Mouse (Mus musculus): ENCODE measurements around the gene Zfp235. TPM values are rescaled to one million over a fixed set of nuclear protein-coding genes. Genes with fewer than 3 reads are reported as not detected.
A peak's percentile ranks its signal among the peaks of the same experiment; 100 is the strongest.

Zfp235 gene
- total RNA-seq (2012; rRNA removed) (4.2 and 6.2 TPM in 2 replicates), polyA plus RNA-seq (2012; ENCODE audit: insufficient read depth in 1 of 2, insufficient read length in 2 of 2, low read depth in 1 of 2, low replicate concordance in 2 of 2, missing spikeins in 1 of 2) (1 to 10 TPM in 1 of 2 experiments, not detected in 1; 4.5 TPM)

DNA sequence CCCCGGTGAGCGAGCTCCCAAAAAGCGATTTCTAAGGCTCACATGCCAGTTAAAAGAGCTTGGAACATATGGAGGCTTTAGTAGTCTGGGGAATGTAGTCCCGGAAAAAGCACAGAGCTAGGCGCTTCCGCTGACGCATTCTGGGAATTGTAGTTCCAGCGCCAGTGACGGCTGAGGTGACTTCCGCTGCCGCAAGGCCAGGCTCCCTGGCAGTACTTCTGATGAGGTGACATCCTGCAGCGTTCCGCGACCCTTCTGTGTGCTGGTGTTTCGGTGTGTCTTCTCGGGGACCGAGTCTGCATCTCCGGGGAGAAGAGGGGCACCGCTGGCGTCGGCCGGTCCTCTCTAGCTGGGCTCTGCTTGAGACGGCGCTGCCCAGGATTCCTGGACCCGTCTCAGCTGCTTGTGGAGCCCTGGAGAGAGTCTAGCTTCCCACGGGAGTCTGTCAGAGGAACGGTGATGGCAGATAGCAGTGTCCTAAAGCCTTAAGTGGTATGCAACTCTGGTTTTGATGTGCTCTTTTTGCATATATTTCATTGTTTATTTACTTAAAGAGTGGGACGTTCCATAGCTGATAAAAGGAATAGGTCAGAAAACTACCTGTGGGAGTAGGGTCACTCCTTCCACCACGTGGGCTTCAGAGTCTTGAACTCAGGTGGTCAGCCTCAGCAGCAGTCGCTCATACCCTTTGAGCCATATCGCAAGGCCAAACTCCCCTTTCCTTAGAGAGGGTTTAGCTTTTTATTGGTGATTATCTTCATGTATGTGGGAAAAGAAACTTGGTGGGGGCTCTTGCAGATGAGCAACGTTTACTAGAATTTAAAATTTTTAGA lies at the start of gene Zfp235:
Gene Zfp235 (plus strand): TSS at position 174 of the 833 bp plus-strand sequence.
- DNase-seq (ENCODE audit: low read depth, low spot score) = peak; percentile 92
- Histone ChIP-seq H3K9me3 (replicated peaks; ENCODE audit: insufficient read depth, low read length) (no peaks in the 10 kb centered on the region), H3K4me3 (ENCODE audit: control insufficient read depth in 1 of 2, insufficient read depth in 1 of 2, low read depth in 2 of 2, low read length in 2 of 2) (peak within 1 kb of the TSS; percentile 88 to 92), H3K27ac (ENCODE audit: control insufficient read depth, low read depth, low read length) (no peak within 1 kb of the TSS), H3K36me3 (ENCODE audit: control insufficient read depth in 1 of 2, insufficient read depth in 2 of 2, low read length in 2 of 2) (peaks cover 0 to 7% of the 10 kb centered on the region in 2 experiments; a peak in 2 of 4 replicates), H3K4me1 (ENCODE audit: control insufficient read depth in 1 of 2, insufficient read depth in 2 of 2, low read length in 2 of 2) (peaks cover 0 to 8% of the 10 kb centered on the region in 2 experiments; a peak in 3 of 4 replicates), H3K79me2 (ENCODE audit: control insufficient read depth, insufficient read depth, low read length, poor library complexity) (no peaks in the 10 kb centered on the region; the same call in 1 of the 2 replicates), H3K27me3 (ENCODE audit: control insufficient read depth in 1 of 2, insufficient read depth in 2 of 2, low read length in 2 of 2) (no peaks in the 10 kb centered on the region), H3K9ac (ENCODE audit: control insufficient read depth, low read depth, low read length, poor library complexity, severe bottlenecking) (peak within 1 kb of the TSS; percentile 73)
- TF ChIP-seq ZKSCAN1 (IDR thresholded peaks at IDR 0.05; ENCODE audit: low read depth, low read length) (no peak), SIN3A (IDR thresholded peaks at IDR 0.05; ENCODE audit: low read length) (peak; percentile 95), NELFE (IDR thresholded peaks at IDR 0.05; ENCODE audit: low read depth, low read length) (peak; percentile 78), TCF12 (IDR thresholded peaks at IDR 0.05; ENCODE audit: low read depth, low read length) (peak; percentile 33; the same call in 1 of the 2 replicates), USF2 (IDR thresholded peaks at IDR 0.05; ENCODE audit: borderline replicate concordance in 1 of 2, insufficient read depth in 1 of 2, low read depth in 1 of 2, low read length in 2 of 2) (no peak), MAFK (IDR thresholded peaks at IDR 0.05; ENCODE audit: borderline replicate concordance, low read depth, low read length) (no peak), ELF1 (IDR thresholded peaks at IDR 0.05; ENCODE audit: low read depth, low read length) (peak; percentile 95), CHD2 (IDR thresholded peaks at IDR 0.05; ENCODE audit: low read length) (no peak), ZMIZ1 (IDR thresholded peaks at IDR 0.05; ENCODE audit: low read depth, low read length) (peak; percentile 45; the same call in 1 of the 2 replicates), CHD1 (IDR thresholded peaks at IDR 0.05; ENCODE audit: low read depth, low read length) (no peak), EP300 (IDR thresholded peaks at IDR 0.05; ENCODE audit: low read depth in 1 of 2, low read length in 2 of 2) (no peak), JUND (IDR thresholded peaks at IDR 0.05; ENCODE audit: low read depth, low read length) (no peak), MYB (IDR thresholded peaks at IDR 0.05; ENCODE audit: low read depth, low read length) (no peak), MYC (IDR thresholded peaks at IDR 0.05; ENCODE audit: low read depth, low read length) (peak; percentile 54), POLR2A (IDR thresholded peaks at IDR 0.05; ENCODE audit: control insufficient read depth in 1 of 2, insufficient read depth in 1 of 2, low read depth in 1 of 2, low read length in 2 of 2, poor library complexity in 1 of 2) (peak; percentile 51 to 80; a peak in 3 of 4 replicates), SMC3 (IDR thresholded peaks at IDR 0.05; ENCODE audit: low read depth, low read length) (no peak), ZNF384 (IDR thresholded peaks at IDR 0.05; ENCODE audit: low read depth, low read length) (no peak), E2F4 (IDR thresholded peaks at IDR 0.05; ENCODE audit: borderline replicate concordance, low read depth, low read length) (no peak), GATA1 (IDR thresholded peaks at IDR 0.05; ENCODE audit: low read depth, low read length) (no peak), MXI1 (IDR thresholded peaks at IDR 0.05; ENCODE audit: low read depth, low read length) (peak; percentile 86), POLR2AphosphoS5 (IDR thresholded peaks at IDR 0.05; ENCODE audit: borderline replicate concordance, low read depth, low read length) (no peak), ZC3H11A (IDR thresholded peaks at IDR 0.05; ENCODE audit: low read depth, low read length) (no peak), TAL1 (IDR thresholded peaks at IDR 0.05; ENCODE audit: low read length) (no peak), UBTF (IDR thresholded peaks at IDR 0.05; ENCODE audit: borderline replicate concordance, insufficient read depth, low read depth, low read length) (no peak), KAT2A (conservative IDR thresholded peaks at IDR 0.05; ENCODE audit: low read depth, low read length) (peak; percentile 95), MEF2A (IDR thresholded peaks at IDR 0.05; ENCODE audit: extremely low read depth, insufficient replicate concordance, low read depth, low read length, poor library complexity, severe bottlenecking) (no peak), RCOR1 (IDR thresholded peaks at IDR 0.05; ENCODE audit: low read depth, low read length) (no peak), BHLHE40 (IDR thresholded peaks at IDR 0.05; ENCODE audit: borderline replicate concordance, low read depth, low read length) (no peak), POLR2AphosphoS2 (IDR thresholded peaks at IDR 0.05; ENCODE audit: low read length) (peak; percentile 71; the same call in 1 of the 2 replicates), NRF1 (IDR thresholded peaks at IDR 0.05; ENCODE audit: insufficient read depth, low read depth, low read length, poor library complexity, severe bottlenecking) (peak; percentile 43; the same call in 1 of the 2 replicates), USF1 (IDR thresholded peaks at IDR 0.05; ENCODE audit: low read depth, low read length) (0 out of 2 replicates have a peak, but pooled peaks have one; percentile 8), GABPA (IDR thresholded peaks at IDR 0.05; ENCODE audit: low read depth, low read length) (no peak), RAD21 (IDR thresholded peaks at IDR 0.05; ENCODE audit: low read depth, low read length) (no peak), TBP (IDR thresholded peaks at IDR 0.05; ENCODE audit: low read depth, low read length) (peak; percentile 80; the same call in 1 of the 2 replicates)
